11 mouse cellular contexts compared by ENCODE assay signal in the genomic region with DNA sequence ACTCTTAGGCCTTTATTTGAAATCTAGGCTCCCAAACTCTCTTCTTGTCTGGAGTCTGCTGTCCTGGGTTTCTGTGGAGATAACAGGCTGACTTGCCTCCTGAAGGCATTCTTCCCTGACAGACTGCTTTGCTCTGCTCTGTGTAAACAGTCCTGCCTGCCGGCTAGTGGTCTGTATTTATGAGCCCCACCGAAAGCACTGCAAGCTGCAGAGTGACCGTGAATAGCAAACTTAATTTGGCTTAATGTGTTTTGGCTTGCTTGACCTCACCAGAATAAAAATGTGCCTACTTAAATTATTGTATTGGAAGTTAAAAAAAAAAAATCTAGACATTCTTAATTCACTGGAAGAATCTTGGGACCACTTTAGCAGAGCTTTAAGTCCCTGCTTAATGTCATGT. TPM values are rescaled to one million over a fixed set of nuclear protein-coding genes. Genes with fewer than 3 reads are reported as not detected.
DNase-seq lines count a peak whose midpoint lies in the region; ATAC-seq lines count a peak whose summit lies in the region.
"Had no signal": no experiment of that assay in that cellular context is flagged by ENCODE, and none has a peak within 500 bp of the region (broad histone marks: within the 10 kb centered on the region; RNA-seq: fewer than 3 reads in every experiment).

No protein-coding gene starts in this region.

- H3K27me3 ChIP-seq in kidney, embryonic 15.5 days = no peaks in the 10 kb centered on the region
- no peaks in the 10 kb centered on the region for H3K27me3 ChIP-seq in embryonic facial prominence, embryonic 13.5 days
- H3K27me3 ChIP-seq in intestine, embryonic 16.5 days (replicated peaks; ENCODE audit: control insufficient read depth, insufficient read depth, low read length) = no peaks in the 10 kb centered on the region
- H3K27me3 ChIP-seq in neural tube, embryonic 13.5 days = no peaks in the 10 kb centered on the region
- H3K27me3 ChIP-seq: liver, embryonic 12.5 days had no signal

- 2% methylated on average over 3 of the region's 3 CpGs for WGBS in kidney, embryonic 15.5 days
- WGBS in embryonic facial prominence, embryonic 13.5 days = 7% methylated on average over 3 of the region's 3 CpGs
- 6% methylated on average over 3 of the region's 3 CpGs for WGBS in intestine, embryonic 16.5 days
- WGBS in neural tube, embryonic 13.5 days = 3% methylated on average over 3 of the region's 3 CpGs

- H3K4me3 ChIP-seq in kidney, embryonic 15.5 days (replicated peaks) = no peak overlapping the region
- no peak overlapping the region for H3K4me3 ChIP-seq in embryonic facial prominence, embryonic 13.5 days
- H3K4me3 ChIP-seq in intestine, embryonic 16.5 days (ENCODE audit: low read length) = no peak overlapping the region
- no peak overlapping the region for H3K4me3 ChIP-seq in neural tube, embryonic 13.5 days
- H3K4me3 ChIP-seq: liver, embryonic 12.5 days had no signal

- H3K36me3 ChIP-seq in kidney, embryonic 15.5 days = 0 out of 2 replicates have a peak, but pooled peaks cover 3% of the 10 kb centered on the region
- H3K36me3 ChIP-seq in embryonic facial prominence, embryonic 13.5 days = no peaks in the 10 kb centered on the region
- H3K36me3 ChIP-seq in intestine, embryonic 16.5 days (ENCODE audit: control insufficient read depth, insufficient read depth, low read length) = no peaks in the 10 kb centered on the region
- H3K36me3 ChIP-seq in neural tube, embryonic 13.5 days = no peaks in the 10 kb centered on the region
- H3K36me3 ChIP-seq: liver, embryonic 12.5 days had no signal

- H3K4me1 ChIP-seq in kidney, embryonic 15.5 days = peaks cover 70% of the 10 kb centered on the region
- H3K4me1 ChIP-seq in embryonic facial prominence, embryonic 13.5 days = peaks cover 53% of the 10 kb centered on the region
- H3K4me1 ChIP-seq in intestine, embryonic 16.5 days (ENCODE audit: control insufficient read depth, insufficient read depth, low read length) = peaks cover 50% of the 10 kb centered on the region
- H3K4me1 ChIP-seq in neural tube, embryonic 13.5 days (replicated peaks) = peaks cover 64% of the 10 kb centered on the region

- H3K9me3 ChIP-seq in kidney, embryonic 15.5 days (replicated peaks) = no peaks in the 10 kb centered on the region
- H3K9me3 ChIP-seq in embryonic facial prominence, embryonic 13.5 days = no peaks in the 10 kb centered on the region
- no peaks in the 10 kb centered on the region for H3K9me3 ChIP-seq in intestine, embryonic 16.5 days (ENCODE audit: control insufficient read depth, low read length)
- H3K9me3 ChIP-seq in neural tube, embryonic 13.5 days = no peaks in the 10 kb centered on the region
- H3K9me3 ChIP-seq: liver, embryonic 12.5 days had no signal

- peak; percentile 75 for ATAC-seq in kidney, embryonic 15.5 days (replicated peaks; ENCODE audit: low FRiP score)
- ATAC-seq in embryonic facial prominence, embryonic 13.5 days (ENCODE audit: insufficient number of reproducible peaks, insufficient read depth, low FRiP score, low TSS enrichment, low read depth) = no peak
- peak; percentile 23; the same call in 1 of the 2 replicates for ATAC-seq in intestine, embryonic 16.5 days
- peak; percentile 67 for ATAC-seq in neural tube, embryonic 13.5 days (ENCODE audit: low read depth)
- ATAC-seq: liver, embryonic 12.5 days had no signal

- H3K4me2 ChIP-seq in kidney, embryonic 15.5 days = peak overlapping the region; percentile 7; the same call in 1 of the 2 replicates
- H3K4me2 ChIP-seq in embryonic facial prominence, embryonic 13.5 days = no peak overlapping the region
- H3K4me2 ChIP-seq in intestine, embryonic 16.5 days (ENCODE audit: low read depth, low read length) = no peak overlapping the region
- no peak overlapping the region for H3K4me2 ChIP-seq in neural tube, embryonic 13.5 days
- H3K4me2 ChIP-seq: liver, embryonic 12.5 days had no signal

- DNase-seq in kidney, postnatal 36 days = no peak
- no peak for DNase-seq in spleen, adult 18-20 months
- no peak for DNase-seq in layer of hippocampus, adult 9-11 months
- no peak for DNase-seq in urinary bladder, postnatal 36 days (ENCODE audit: low spot score in 2 of 2)
- DNase-seq: adrenal gland, postnatal 25 days; right cerebral cortex, postnatal 25 days had no signal

- no peak overlapping the region for H3K9ac ChIP-seq in kidney, embryonic 15.5 days
- no peak overlapping the region for H3K9ac ChIP-seq in embryonic facial prominence, embryonic 13.5 days
- no peak overlapping the region for H3K9ac ChIP-seq in intestine, embryonic 16.5 days (ENCODE audit: low read depth, low read length)
- no peak overlapping the region for H3K9ac ChIP-seq in neural tube, embryonic 13.5 days
- H3K9ac ChIP-seq: liver, embryonic 12.5 days had no signal

- H3K27ac ChIP-seq in kidney, embryonic 15.5 days = peak overlapping the region; percentile 63
- peak overlapping the region; percentile 45; the same call in 1 of the 2 replicates for H3K27ac ChIP-seq in embryonic facial prominence, embryonic 13.5 days
- H3K27ac ChIP-seq in intestine, embryonic 16.5 days (ENCODE audit: low read length) = no peak overlapping the region; the same call in 1 of the 2 replicates
- H3K27ac ChIP-seq in neural tube, embryonic 13.5 days (replicated peaks) = peak overlapping the region; percentile 29
- H3K27ac ChIP-seq: liver, embryonic 12.5 days had no signal

RNA-seq across cellular contexts. Expression of a gene that starts 28.4 kb away (rescaled TPM):
- 47.1 and 49.5 TPM in 2 replicates for polyA plus RNA-seq in kidney, embryonic 15.5 days (2015; fragmentation: Nextera tagmentation; extraction: Ambion mirVana)
- 54.1 and 56.0 TPM in 2 replicates for polyA plus RNA-seq in embryonic facial prominence, embryonic 13.5 days (2015; fragmentation: Nextera tagmentation; extraction: Ambion mirVana)
- polyA plus RNA-seq in intestine, embryonic 16.5 days (2015; fragmentation: Nextera tagmentation; extraction: Ambion mirVana) = 34.5 and 40.0 TPM in 2 replicates
- 34.6 and 36.1 TPM in 2 replicates for polyA plus RNA-seq in neural tube, embryonic 13.5 days (2015; fragmentation: Nextera tagmentation; extraction: Ambion mirVana)
